Mouse (Mus musculus): ENCODE measurements around the gene Stt3b. TPM values are rescaled to one million over a fixed set of nuclear protein-coding genes. Genes with fewer than 3 reads are reported as not detected.

The Stt3b gene
- polyA plus RNA-seq, 1 experiment: not detected

DNA sequence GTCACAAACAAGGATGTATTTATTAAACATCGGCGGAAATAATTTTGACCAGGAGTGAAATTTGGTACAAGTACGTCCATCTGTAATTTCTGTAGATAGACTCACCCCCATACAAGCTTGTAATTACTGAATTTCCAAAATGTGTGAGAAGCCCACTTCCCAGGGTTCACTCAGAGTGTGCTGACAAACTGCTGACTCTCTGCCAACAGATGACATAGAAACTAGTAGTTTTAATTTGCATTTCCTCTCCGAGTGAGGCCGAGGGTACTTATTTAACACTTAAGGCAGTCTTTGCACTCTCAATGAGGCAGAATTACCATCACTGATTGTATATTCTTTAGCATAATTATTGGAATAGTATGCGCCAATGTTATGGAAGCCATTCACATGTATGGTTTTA is 12.2 kb upstream of the Stt3b start:
- Histone ChIP-seq H3K4me3 (ENCODE audit: insufficient read depth, low read depth, low read length) (no peak overlapping the region), H3K27ac (ENCODE audit: insufficient read depth, low read depth, low read length) (no peak overlapping the region), H3K4me1 (ENCODE audit: control insufficient read depth, insufficient read depth, low read length) (peaks cover 2% of the 10 kb centered on the region; the same call in 1 of the 2 replicates)
- TF ChIP-seq POLR2A (IDR thresholded peaks at IDR 0.05; ENCODE audit: insufficient read depth, low read depth, low read length) (no peak), CTCF (IDR thresholded peaks at IDR 0.05; ENCODE audit: insufficient read depth, low read depth, low read length) (no peak)
- WGBS: 54% methylated on average over 6 of the region's 6 CpGs

DNA sequence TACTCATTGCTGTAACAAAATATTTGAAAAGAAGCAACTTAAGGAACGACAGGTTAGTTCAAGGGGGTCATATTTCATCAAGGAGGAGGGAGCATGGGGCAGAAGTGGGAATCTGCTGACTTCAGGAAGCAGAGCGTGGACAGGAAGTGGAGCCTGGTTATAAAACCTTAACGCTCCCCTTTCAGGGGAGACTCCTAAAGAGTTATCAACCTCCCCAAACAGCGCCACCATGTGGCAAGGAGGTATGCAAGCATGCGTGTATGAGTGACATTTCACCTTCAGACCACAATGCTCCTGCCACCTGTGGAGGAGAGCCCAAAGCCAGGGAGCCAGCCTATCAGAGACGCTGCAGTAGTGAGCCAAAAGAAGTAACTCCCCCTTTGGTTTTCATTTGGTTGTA is 10.8 kb upstream of the Stt3b start:
- TF ChIP-seq POLR2A (IDR thresholded peaks at IDR 0.05; ENCODE audit: insufficient read depth, low read depth, low read length) (no peak), CTCF (IDR thresholded peaks at IDR 0.05; ENCODE audit: insufficient read depth, low read depth, low read length) (no peak)
- WGBS: 86% methylated on average over 6 of the region's 6 CpGs
- Histone ChIP-seq H3K4me1 (ENCODE audit: control insufficient read depth, insufficient read depth, low read length) (peaks cover 2% of the 10 kb centered on the region; the same call in 1 of the 2 replicates), H3K4me3 (ENCODE audit: insufficient read depth, low read depth, low read length) (no peak overlapping the region), H3K27ac (ENCODE audit: insufficient read depth, low read depth, low read length) (no peak overlapping the region)

- no peak overlapping the region for H3K27ac ChIP-seq (ENCODE audit: insufficient read depth, low read depth, low read length)
- WGBS: 47% methylated on average over 4 of the region's 4 CpGs
- peaks cover 2% of the 10 kb centered on the region; the same call in 1 of the 2 replicates for H3K4me1 ChIP-seq (ENCODE audit: control insufficient read depth, insufficient read depth, low read length)
- TF ChIP-seq POLR2A (IDR thresholded peaks at IDR 0.05; ENCODE audit: insufficient read depth, low read depth, low read length): no peak
- no peak for TF ChIP-seq CTCF (IDR thresholded peaks at IDR 0.05; ENCODE audit: insufficient read depth, low read depth, low read length)
- no peak overlapping the region for H3K4me3 ChIP-seq (ENCODE audit: insufficient read depth, low read depth, low read length)
Observed at GRCm38 (mm10) chr9:115320156-115320555, 9.9 kb upstream of the Stt3b start.

GRCm38 (mm10) chr9:115318621-115319375 is 8.6 kb upstream of the Stt3b start:
- no peak for TF ChIP-seq CTCF (IDR thresholded peaks at IDR 0.05; ENCODE audit: insufficient read depth, low read depth, low read length)
- no peak overlapping the region for H3K27ac ChIP-seq (ENCODE audit: insufficient read depth, low read depth, low read length)
- peaks cover 2% of the 10 kb centered on the region; the same call in 1 of the 2 replicates for H3K4me1 ChIP-seq (ENCODE audit: control insufficient read depth, insufficient read depth, low read length)
- H3K4me3 ChIP-seq (ENCODE audit: insufficient read depth, low read depth, low read length): no peak overlapping the region
- WGBS: 86% methylated on average over 6 of the region's 6 CpGs

GRCm38 (mm10) chr9:115317049-115317448 is 6.8 kb upstream of the Stt3b start:
- no peak overlapping the region for H3K27ac ChIP-seq (ENCODE audit: insufficient read depth, low read depth, low read length)
- no peaks in the 10 kb centered on the region for H3K4me1 ChIP-seq (ENCODE audit: control insufficient read depth, insufficient read depth, low read length)
- H3K4me3 ChIP-seq (ENCODE audit: insufficient read depth, low read depth, low read length): no peak overlapping the region
- 90% methylated on average over 5 of the region's 5 CpGs for WGBS
- TF ChIP-seq POLR2A (IDR thresholded peaks at IDR 0.05; ENCODE audit: insufficient read depth, low read depth, low read length) (no peak), CTCF (IDR thresholded peaks at IDR 0.05; ENCODE audit: insufficient read depth, low read depth, low read length) (no peak)

DNA sequence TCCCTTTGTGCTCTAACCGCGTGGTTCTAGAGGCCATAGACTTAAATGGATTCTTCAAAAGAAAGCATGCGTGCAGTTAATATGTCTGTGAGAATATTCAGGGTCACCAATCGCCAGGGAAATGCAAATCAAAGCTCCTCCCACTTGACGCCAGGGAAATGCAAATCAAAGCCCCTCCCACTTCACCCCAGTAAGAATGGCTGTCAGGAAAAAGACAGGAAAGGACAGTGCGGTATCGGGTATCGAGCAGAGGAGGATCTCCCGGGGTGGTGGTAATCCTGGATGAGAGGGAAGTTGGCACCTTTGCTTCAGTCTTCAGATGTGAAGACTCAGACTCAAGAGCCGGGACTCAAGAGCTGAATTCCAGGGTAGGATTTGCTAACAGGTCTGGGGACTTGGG is 4.3 kb upstream of the Stt3b start:
- Histone ChIP-seq H3K4me1 (ENCODE audit: control insufficient read depth, insufficient read depth, low read length) (no peaks in the 10 kb centered on the region), H3K4me3 (ENCODE audit: insufficient read depth, low read depth, low read length) (no peak overlapping the region), H3K27ac (ENCODE audit: insufficient read depth, low read depth, low read length) (no peak overlapping the region)
- TF ChIP-seq CTCF (IDR thresholded peaks at IDR 0.05; ENCODE audit: insufficient read depth, low read depth, low read length) (no peak), POLR2A (IDR thresholded peaks at IDR 0.05; ENCODE audit: insufficient read depth, low read depth, low read length) (no peak)
- WGBS: 30% methylated on average over 10 of the region's 10 CpGs

- no peak overlapping the region for H3K4me3 ChIP-seq (ENCODE audit: insufficient read depth, low read depth, low read length)
- no peak for TF ChIP-seq CTCF (IDR thresholded peaks at IDR 0.05; ENCODE audit: insufficient read depth, low read depth, low read length)
- no peak for TF ChIP-seq POLR2A (IDR thresholded peaks at IDR 0.05; ENCODE audit: insufficient read depth, low read depth, low read length)
- H3K27ac ChIP-seq (ENCODE audit: insufficient read depth, low read depth, low read length): no peak overlapping the region
- 97% methylated on average over 5 of the region's 5 CpGs for WGBS
- no peaks in the 10 kb centered on the region for H3K4me1 ChIP-seq (ENCODE audit: control insufficient read depth, insufficient read depth, low read length)
Observed at GRCm38 (mm10) chr9:115313830-115314229, 3.6 kb upstream of the Stt3b start.

DNA sequence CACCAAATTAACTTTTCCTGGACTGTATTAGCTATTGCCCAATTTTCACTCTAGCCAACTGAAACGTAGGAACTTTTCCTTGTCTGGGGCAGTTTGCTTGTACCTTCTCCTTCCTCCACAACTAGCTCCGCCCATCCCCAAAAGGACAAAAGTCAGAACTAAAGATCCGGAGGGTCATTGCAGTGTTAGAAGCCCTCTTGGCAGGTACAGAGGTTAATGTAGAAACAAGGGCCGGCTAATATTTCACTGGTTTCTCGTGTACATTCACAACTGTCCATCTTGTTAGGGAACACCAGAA is 951 bp upstream of the Stt3b start:
- 12% methylated on average over 5 of the region's 5 CpGs for WGBS
- no peak overlapping the region for H3K27ac ChIP-seq (ENCODE audit: insufficient read depth, low read depth, low read length)
- no peaks in the 10 kb centered on the region for H3K4me1 ChIP-seq (ENCODE audit: control insufficient read depth, insufficient read depth, low read length)
- TF ChIP-seq POLR2A (IDR thresholded peaks at IDR 0.05; ENCODE audit: insufficient read depth, low read depth, low read length) (no peak), CTCF (IDR thresholded peaks at IDR 0.05; ENCODE audit: insufficient read depth, low read depth, low read length) (no peak)
- H3K4me3 ChIP-seq (ENCODE audit: insufficient read depth, low read depth, low read length): no peak overlapping the region

- no peaks in the 10 kb centered on the region for H3K4me1 ChIP-seq (ENCODE audit: control insufficient read depth, insufficient read depth, low read length)
- peak overlapping the region; percentile 86 for H3K27ac ChIP-seq (ENCODE audit: insufficient read depth, low read depth, low read length)
- TF ChIP-seq POLR2A (IDR thresholded peaks at IDR 0.05; ENCODE audit: insufficient read depth, low read depth, low read length): peak; percentile 21; the same call in 1 of the 2 replicates
- 0 out of 2 replicates have a peak, but pooled peaks have one; percentile 13 for TF ChIP-seq CTCF (IDR thresholded peaks at IDR 0.05; ENCODE audit: insufficient read depth, low read depth, low read length)
Observed at GRCm38 (mm10) chr9:115309977-115310345, 260 bp downstream of the Stt3b start.

More at GRCm38 (mm10) chr9:115309977-115310345, 260 bp downstream of the Stt3b start:
- under 1% methylated on average over 40 of the region's 42 CpGs for WGBS
- peak overlapping the region; percentile 87 for H3K4me3 ChIP-seq (ENCODE audit: insufficient read depth, low read depth, low read length)
